Mouse (Mus musculus): ENCODE data around the gene Gm17190. TPM values are rescaled to one million over a fixed set of nuclear protein-coding genes. Genes with fewer than 3 reads are reported as not detected.

Gene Gm17190
- total RNA-seq, 4 experiments from 2014 or later = not detected

Other genes starting within 250 kb of the Gm17190 start
- 10 to 100 TPM; 11.3 to 14.8 (median 13.1) TPM for gene Iqgap2, start 190.1 kb upstream of the Gm17190 start, total RNA-seq (2022)
- gene Gm20075, start 678 bp upstream of the Gm17190 start, total RNA-seq (2022) = 10 to 100 TPM; 25.5 to 33.6 (median 28.0) TPM
- 10 to 100 TPM; 52.8 to 65.0 (median 57.0) TPM for gene Sv2c, start 50.5 kb downstream of the Gm17190 start, total RNA-seq (2022)